Mouse (Mus musculus) Patski (cell line): Measurements from ENCODE around the gene Trarg1. TPM values are rescaled to one million over a fixed set of nuclear protein-coding genes. Genes with fewer than 3 reads are reported as not detected.

Source experiments
- ATAC-seq: fragments of 100-300 bp; one replicate; pipeline ENCODE4 v1.8.0; 2021
- CTCF ChIA-PET: fragments of 350-600 bp; sonication (Branson Sonifier 250); formaldehyde crosslinking; loops from one replicate; lab custom pipeline; 2022; ENCODE audit warnings: inconsistent platforms; lab: Charles Lee
- POLR2A ChIA-PET: fragments of 350-600 bp; sonication (Branson Sonifier 250); formaldehyde crosslinking; loops from one replicate; lab custom pipeline; 2022; ENCODE audit warnings: antibody characterized with exemption, inconsistent platforms; lab: Charles Lee
- DNase-seq: peaks from one replicate; pipeline ENCODE4 v3.0.0-alpha.2; 2011; ENCODE audit warnings: low read depth, low spot score
- H3K27me3 ChIP-seq: fragments of 371-371 bp; one replicate; pipeline ENCODE4 v1.5.1; 2021
- CTCF ChIP-seq: fragments of 100-300 bp; IDR thresholded peaks from one replicate; pipeline ENCODE4 v1.5.1; 2021
- in situ Hi-C: fragments of 300-500 bp; cut with MboI; formaldehyde crosslinking; loops from 3 replicates; pipeline ENCODE4 v1.11.1; 2018; ENCODE audit warnings: low pct_unique_long_range_greater_than_20kb, mixed read lengths
- polyA plus RNA-seq: library from polyadenylated mRNA; unstranded; gene quantifications from one replicate; pipeline ENCODE4 v1.2.3, GENCODE M21; 2021

Trarg1 gene
- polyA plus RNA-seq, 1 experiment from 2014 or later: 0.05 TPM

DNA sequence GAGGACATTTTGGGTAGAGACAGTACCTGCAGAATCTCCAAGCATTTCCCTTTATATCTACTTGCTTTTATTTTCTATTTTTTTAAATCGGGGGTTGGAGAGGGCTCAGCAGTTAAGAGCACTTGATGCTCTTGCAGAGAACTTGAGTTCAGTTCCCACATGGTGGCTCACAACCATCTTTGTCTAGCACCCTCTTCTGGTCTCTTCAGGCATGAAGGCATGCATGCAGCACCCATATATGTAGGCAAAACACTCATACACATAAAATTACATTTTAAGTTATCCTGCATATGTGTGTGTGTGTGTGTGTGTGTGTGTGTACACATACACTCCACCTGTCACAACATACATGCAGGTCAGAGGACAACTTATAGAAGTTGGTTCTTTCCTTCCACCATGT is 66.3 kb downstream of the Trarg1 start:
- TF ChIP-seq CTCF: no peak
- H3K27me3 ChIP-seq: no peaks in the 10 kb centered on the region
- in situ Hi-C loops: no loop called here
- DNase-seq (no peak), ATAC-seq (no peak)
- CTCF ChIA-PET: no interaction called here
- POLR2A ChIA-PET: interaction anchor here (0.7 kb wide), 1 partner anchor 9 kb away, joined by 3 read pairs; no protein-coding TSS in a partner anchor

Other genes with a start within 250 kb of the Trarg1 start
- gene Abr, start 57.5 kb upstream of the Trarg1 start, polyA plus RNA-seq: 136 TPM
- gene Bhlha9, start 7.3 kb upstream of the Trarg1 start, polyA plus RNA-seq: 0.15 TPM
- 49.7 TPM for gene Gosr1, start 83.8 kb downstream of the Trarg1 start, polyA plus RNA-seq
- gene Cpd, start 167.2 kb downstream of the Trarg1 start, polyA plus RNA-seq: 125 TPM
- 4.4 TPM for gene Tmigd1, start 222.4 kb downstream of the Trarg1 start, polyA plus RNA-seq
- gene Blmh, start 245.0 kb downstream of the Trarg1 start, polyA plus RNA-seq: 66.3 TPM